Mouse (Mus musculus): ENCODE measurements at regions not wholly inside any gene's neighbourhood (a gene's known extent, or its start where the extent isn't known, plus 50 kb on each side); places are given as distances from the start of the nearest gene placed in this dataset.

GRCm38 (mm10) chr13:37290636-37291035 is 54.4 kb upstream of the Ly86 start:
- intact Hi-C loops (cut with DNase I), result no loop called here
- no peak for DNase-seq

GRCm38 (mm10) chr13:37288993-37289392 is 56.0 kb upstream of the Ly86 start:
- no peak for DNase-seq
- intact Hi-C loops (cut with DNase I), result no loop called here

- no peak for DNase-seq
- intact Hi-C loops (cut with DNase I), result no loop called here
These were observed 62.5 kb upstream of the Ly86 start for GRCm38 (mm10) chr13:37282515-37282914.

- intact Hi-C loops (cut with DNase I), result no loop called here
- DNase-seq, result no peak
These were observed 65.8 kb upstream of the Ly86 start for GRCm38 (mm10) chr13:37279078-37279789.

GRCm38 (mm10) chr13:37249581-37250461 is 95.2 kb upstream of the Ly86 start:
- no peak for DNase-seq
- intact Hi-C loops (cut with DNase I), result no loop called here

- intact Hi-C loops (cut with DNase I), result no loop called here
- DNase-seq, result no peak
These were observed 96.3 kb upstream of the Ly86 start for GRCm38 (mm10) chr13:37248741-37249140.

GRCm38 (mm10) chr13:37240048-37240447 is 105.0 kb upstream of the Ly86 start:
- no peak for DNase-seq
- intact Hi-C loops (cut with DNase I), result no loop called here

- intact Hi-C loops (cut with DNase I), result no loop called here
- no peak for DNase-seq
These were observed 107.7 kb upstream of the Ly86 start for GRCm38 (mm10) chr13:37237285-37237684.

- DNase-seq, result no peak
- intact Hi-C loops (cut with DNase I), result no loop called here
These were observed 119.2 kb upstream of the Ly86 start for GRCm38 (mm10) chr13:37225834-37226233.

- no peak for DNase-seq
- intact Hi-C loops (cut with DNase I), result no loop called here
These were observed 124.6 kb upstream of the Ly86 start for GRCm38 (mm10) chr13:37220436-37220835.

- intact Hi-C loops (cut with DNase I), result no loop called here
- DNase-seq, result no peak
These were observed 126.4 kb upstream of the Ly86 start for GRCm38 (mm10) chr13:37218596-37218995.

- DNase-seq, result peak; percentile 4 to 13
- intact Hi-C loops (cut with DNase I), result no loop called here
These were observed 130.3 kb upstream of the Ly86 start for GRCm38 (mm10) chr13:37214590-37215282.

- DNase-seq, result no peak
- intact Hi-C loops (cut with DNase I), result no loop called here
These were observed 147.1 kb upstream of the F13a1 start for GRCm38 (mm10) chr13:37197136-37197535.

- DNase-seq, result no peak
- intact Hi-C loops (cut with DNase I), result no loop called here
These were observed 145.8 kb upstream of the F13a1 start for GRCm38 (mm10) chr13:37195857-37196256.

- DNase-seq, result no peak
- intact Hi-C loops (cut with DNase I), result no loop called here
These were observed 131.2 kb upstream of the F13a1 start for GRCm38 (mm10) chr13:37181169-37181787.

- intact Hi-C loops (cut with DNase I), result no loop called here
- no peak for DNase-seq
These were observed 126.5 kb upstream of the F13a1 start for GRCm38 (mm10) chr13:37176526-37176925.

- intact Hi-C loops (cut with DNase I), result no loop called here
- no peak for DNase-seq
These were observed 126.0 kb upstream of the F13a1 start for GRCm38 (mm10) chr13:37175997-37176396.

GRCm38 (mm10) chr13:37158831-37159522 is 108.9 kb upstream of the F13a1 start:
- intact Hi-C loops (cut with DNase I), result no loop called here
- no peak for DNase-seq

- DNase-seq, result no peak
- intact Hi-C loops (cut with DNase I), result no loop called here
These were observed 107.8 kb upstream of the F13a1 start for GRCm38 (mm10) chr13:37157808-37158207.

- no peak for DNase-seq
- intact Hi-C loops (cut with DNase I), result no loop called here
These were observed 101.9 kb upstream of the F13a1 start for GRCm38 (mm10) chr13:37151835-37152516.
